Mouse (Mus musculus) left cerebral cortex, adult 9 months (tissue): Measurements from ENCODE around the gene AI481877.
A peak's percentile ranks its signal among the peaks of the same experiment; 100 is the strongest.

Experiments
- DNase-seq, 2 experiments: peaks; one replicate each; pipeline ENCODE4 v3.0.0; 2022; ENCODE audit warnings: low spot score in 2 of 2

AI481877 gene

GRCm38 (mm10) chr4:59034918-59035785, 103.6 kb downstream of the AI481877 start, which contains the start of gene Gng10:
Gng10 (plus strand) TSS chr4:59035088.
- peak in 1 of 2 experiments; percentile 55 for DNase-seq

DNA sequence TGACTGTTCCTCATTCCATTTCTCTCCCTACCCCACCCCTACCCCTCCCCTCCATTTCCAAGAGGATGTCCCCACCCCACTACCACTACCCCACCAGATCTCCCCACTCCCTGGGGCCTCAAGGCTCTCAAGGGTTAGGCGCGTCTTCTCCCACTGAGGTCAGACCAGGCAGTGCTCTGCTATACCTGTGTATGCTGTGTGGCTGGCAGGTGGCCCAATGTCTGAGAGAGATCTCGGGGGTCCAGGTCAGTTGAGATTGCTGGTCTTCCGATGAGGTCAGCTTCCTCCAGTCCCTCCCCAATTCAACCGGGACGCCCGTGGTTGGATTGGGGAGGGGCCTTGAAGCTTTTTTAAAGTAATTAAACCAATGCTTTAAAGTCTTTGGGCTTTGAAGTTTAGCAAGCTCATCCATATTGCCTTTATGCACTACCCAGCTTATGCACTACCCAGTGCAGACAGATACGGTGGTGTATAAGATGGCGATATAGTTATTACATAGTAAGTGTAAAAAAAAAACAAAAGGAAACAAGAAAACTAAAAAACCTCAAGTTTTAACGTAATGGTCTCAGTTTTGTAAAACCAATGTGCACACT, 104.4 kb downstream of the AI481877 start:
- no peak for DNase-seq

DNA sequence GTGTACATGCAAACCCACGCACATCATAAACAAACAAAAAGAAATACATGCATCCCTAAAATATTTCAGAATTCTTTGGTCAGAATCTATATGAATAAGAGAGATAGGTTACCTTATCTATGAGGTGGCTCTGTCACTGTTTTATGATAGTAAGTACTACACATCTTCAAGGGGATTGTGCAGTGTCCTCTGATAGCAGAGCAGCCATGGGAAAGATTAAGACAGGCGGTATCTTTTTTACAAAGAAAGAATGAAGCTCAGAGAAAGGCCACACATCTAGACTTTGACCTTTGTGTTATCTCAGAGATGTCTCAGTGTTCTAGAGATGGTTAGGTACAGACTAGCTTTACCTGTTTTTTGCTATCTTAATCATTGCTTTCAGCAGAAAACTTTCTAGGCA, 121.9 kb downstream of the AI481877 start:
- DNase-seq: no peak

- DNase-seq: no peak
Observed at GRCm38 (mm10) chr4:59015181-59015580, 123.6 kb downstream of the AI481877 start.

DNA sequence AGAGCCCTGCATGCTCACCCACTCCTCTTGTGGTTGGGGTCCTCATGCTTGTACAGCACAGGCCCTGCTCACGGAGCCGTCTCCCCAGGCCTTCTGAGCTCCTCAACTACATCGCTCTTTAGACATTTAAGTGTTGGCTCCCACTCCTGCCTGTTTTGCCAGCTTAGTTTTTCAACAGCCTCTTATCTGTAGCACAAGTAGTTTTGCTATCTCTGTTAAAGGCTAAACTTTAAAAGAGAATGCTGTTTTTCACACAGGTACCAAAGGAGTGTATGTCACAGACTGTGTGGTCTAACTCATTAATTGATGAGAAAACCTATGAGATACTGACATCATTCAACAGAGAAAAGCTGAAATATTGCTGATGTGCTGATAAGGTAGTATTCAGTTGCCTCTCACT, 127.3 kb downstream of the AI481877 start:
- no peak for DNase-seq

DNA sequence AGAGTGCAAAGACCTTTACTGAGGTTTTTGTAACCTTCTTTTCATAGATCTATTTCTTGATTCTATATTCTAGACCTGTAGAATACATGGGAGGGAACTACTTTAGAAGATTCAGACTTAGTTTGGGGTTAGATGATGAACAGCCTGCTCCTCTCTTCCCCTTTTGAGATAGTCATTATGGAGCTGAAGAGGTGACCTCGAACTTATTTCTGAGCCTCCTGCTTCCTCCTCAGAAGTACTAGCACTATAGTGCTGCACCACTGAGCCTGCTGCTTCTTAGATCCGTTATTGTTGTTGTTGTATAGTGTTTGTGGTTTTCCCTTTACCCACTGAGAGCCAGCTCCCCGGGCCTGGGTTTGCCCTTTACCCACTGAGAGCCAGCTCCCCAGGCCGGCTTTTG, 129.1 kb downstream of the AI481877 start:
- DNase-seq: no peak

GRCm38 (mm10) chr4:59009186-59009585, 129.6 kb downstream of the AI481877 start:
- no peak for DNase-seq

DNA sequence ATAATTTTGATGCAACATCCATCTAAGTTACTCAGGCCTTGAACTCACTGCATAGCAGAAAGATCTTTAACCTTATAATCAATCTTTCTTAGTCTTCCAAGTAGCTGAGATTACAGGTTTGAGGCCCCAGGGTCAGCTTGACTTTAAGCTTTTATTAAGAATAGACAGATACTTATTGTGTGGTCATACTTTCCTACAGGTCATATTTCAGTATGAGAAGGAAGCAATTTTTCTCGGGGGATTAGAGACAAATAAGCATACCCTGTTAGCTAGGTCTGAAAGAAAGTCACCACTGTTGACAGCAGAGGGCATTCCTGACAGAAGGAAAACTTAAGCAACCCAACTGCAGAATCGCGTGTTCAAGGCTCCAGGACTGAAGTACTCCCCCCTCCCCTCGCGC, 130.8 kb downstream of the AI481877 start:
- DNase-seq: no peak

DNA sequence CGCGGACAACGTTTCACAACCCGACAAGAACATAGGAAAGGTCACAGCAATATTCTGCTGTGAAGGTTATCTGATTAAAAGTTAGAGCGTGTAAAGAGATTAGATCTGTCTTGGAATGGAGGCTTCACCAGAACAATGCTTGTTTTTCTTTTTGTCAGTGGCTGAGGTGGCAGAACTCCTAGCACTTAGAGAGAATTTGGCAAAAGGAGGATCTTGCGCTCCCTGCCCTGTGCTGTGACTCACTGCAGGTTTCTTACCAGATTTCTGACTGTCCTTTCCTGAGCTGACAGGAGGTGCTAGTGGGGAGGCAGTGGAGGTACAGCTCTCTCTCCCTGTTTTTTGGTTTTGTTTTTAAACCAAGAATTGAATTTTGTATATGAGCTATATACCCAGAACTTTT, 131.8 kb downstream of the AI481877 start:
- DNase-seq: no peak

DNA sequence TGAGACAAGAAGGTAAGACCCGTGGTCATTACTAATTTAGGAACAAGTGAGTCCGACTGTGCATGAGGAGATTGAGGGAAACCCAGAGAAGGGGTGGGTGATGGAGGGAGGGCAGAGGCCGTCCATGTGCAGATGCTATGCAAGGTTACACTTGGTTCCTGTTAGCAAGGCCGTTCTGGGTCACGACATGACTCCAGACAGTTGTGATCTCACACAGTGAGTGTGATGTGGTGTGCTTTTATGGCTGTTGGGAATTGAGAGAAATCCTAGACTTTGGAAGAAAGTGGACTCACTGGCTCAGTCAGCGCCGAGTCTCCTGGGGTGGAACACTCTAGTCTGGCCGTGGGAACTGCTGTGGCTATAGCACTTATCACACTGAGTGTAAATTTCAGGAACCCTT, 132.6 kb downstream of the AI481877 start:
- no peak for DNase-seq

GRCm38 (mm10) chr4:59003806-59004200, 135.0 kb downstream of the AI481877 start:
- no peak for DNase-seq

DNA sequence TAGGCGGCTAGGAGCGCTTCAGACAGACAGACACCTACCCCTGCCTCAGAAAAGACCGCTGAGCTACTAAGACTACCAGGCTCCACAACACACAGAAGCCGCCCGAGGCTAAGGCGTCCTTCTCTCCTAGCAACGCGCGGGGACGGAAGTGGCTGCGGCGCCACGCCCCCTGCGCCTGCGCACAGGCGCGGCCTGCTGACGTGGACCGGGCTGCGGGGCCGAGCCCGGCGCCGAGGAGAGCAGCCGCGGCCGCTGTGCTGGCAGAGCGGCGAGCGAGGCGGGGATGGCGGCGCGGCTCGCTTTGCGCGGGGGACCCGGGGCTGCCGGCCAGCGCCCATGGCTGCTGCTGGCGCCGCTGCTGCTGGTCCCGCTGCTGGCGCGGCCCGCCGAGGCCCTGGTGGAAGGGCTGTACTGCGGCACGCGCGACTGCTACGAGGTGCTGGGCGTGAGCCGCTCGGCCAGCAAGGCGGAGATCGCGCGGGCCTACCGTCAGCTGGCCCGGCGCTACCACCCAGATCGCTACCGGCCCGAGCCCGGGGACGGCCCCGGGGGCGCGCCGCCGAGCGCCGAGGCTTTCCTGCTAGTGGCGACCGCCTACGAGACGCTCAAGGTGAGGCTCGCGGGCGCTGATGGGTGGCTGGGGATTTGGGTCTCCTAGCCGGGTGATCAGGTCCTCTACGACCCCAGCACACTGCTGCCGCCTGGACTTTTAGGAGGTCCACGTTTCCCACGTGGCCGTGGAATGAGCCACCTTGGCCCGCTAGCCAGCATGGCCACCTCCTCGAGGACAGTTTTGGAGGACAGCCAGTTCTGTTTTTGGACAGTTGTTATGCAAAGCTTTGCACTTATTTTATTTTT, 135.6 kb downstream of the AI481877 start, which contains the start of gene Gm20503:
TSS of gene Gm20503 (plus strand) at position 263 of the 858 bp plus-strand sequence.
- DNase-seq: peak; percentile 71 to 88

DNA sequence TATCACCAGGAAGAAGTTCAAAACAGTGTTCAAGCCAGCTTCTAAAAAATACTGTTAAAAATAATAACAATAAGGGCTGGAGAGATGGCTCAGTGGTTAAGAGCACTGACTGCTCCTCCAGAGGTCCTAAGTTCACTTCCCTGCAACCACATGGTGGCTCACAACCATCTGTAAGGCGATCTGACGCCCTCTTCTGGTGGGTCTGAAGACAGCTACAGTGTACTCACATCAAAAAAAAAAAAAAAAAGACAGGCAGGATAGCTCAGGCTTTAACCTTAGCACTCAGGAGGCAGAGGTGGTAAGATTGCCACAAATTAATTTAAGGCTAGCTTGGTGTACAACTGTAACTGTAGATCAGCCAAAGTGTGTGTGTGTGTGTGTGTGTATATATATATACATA, 138.2 kb downstream of the AI481877 start:
- DNase-seq: no peak

DNA sequence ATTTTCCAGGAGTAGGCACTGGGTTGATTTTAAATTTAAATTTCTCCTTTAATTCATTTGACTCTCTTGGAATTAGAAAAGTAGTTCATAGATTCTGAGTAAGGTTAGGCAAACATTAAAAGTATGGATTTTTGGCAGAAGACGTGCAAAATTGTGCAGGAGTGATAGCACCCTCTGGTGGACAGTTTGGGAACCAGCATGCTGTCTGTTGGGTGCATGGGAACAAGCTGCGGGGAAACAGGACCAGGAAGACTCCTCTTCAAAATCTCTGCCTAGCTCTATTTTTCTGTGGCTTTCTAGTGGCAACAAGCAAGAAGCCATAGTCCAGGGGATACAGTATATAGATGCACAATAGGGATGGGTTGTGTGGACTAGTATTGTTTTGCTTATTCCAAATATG, 139.1 kb downstream of the AI481877 start:
- DNase-seq: peak in 1 of 2 experiments; percentile 85

DNA sequence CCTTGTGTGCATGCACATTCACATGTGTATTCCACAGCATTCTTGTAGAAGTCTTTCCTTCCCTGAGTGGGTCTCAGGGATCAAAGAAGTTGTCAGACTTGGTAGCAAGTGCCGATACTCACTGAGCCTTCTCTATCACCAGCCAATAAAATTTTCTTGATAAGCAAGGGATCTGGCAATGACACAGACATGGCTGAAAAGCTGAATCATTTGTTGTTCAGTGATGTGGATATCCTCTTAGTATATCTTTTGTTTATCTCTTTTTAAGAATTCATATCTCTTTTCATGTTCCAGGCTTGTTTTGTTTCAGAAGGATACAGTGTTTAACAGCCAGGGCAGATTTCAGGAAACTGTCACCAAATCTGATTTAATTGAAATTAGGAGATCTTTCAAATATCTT, 140.1 kb downstream of the AI481877 start:
- no peak for DNase-seq

- no peak for DNase-seq
Observed at GRCm38 (mm10) chr4:58997081-58997480, 141.7 kb downstream of the AI481877 start.

- no peak for DNase-seq
Observed at GRCm38 (mm10) chr4:58995251-58995693, 143.5 kb downstream of the AI481877 start.

- no peak for DNase-seq
Observed at GRCm38 (mm10) chr4:58994762-58995161, 144.0 kb downstream of the AI481877 start, which contains the start of gene Dnajc25. Dnajc25 (plus strand) TSS chr4:58995062.
